Mouse (Mus musculus) spleen, adult 18-20 months (tissue): ENCODE measurements at regions not wholly inside any gene's neighbourhood (a gene's known extent, or its start where the extent isn't known, plus 50 kb on each side); places are given as distances from the start of the nearest gene placed in this dataset.

Source experiments
- DNase-seq, 2 experiments: peaks; one replicate each; pipeline ENCODE4 v3.0.0; 2022; ENCODE audit warnings: mixed read lengths in 2 of 2

- DNase-seq = no peak
Observed at GRCm38 (mm10) chr11:31531416-31531815, 140.3 kb downstream of the Bod1 start.

- DNase-seq = no peak
Observed at GRCm38 (mm10) chr11:31530851-31531250, 140.8 kb downstream of the Bod1 start.

DNA sequence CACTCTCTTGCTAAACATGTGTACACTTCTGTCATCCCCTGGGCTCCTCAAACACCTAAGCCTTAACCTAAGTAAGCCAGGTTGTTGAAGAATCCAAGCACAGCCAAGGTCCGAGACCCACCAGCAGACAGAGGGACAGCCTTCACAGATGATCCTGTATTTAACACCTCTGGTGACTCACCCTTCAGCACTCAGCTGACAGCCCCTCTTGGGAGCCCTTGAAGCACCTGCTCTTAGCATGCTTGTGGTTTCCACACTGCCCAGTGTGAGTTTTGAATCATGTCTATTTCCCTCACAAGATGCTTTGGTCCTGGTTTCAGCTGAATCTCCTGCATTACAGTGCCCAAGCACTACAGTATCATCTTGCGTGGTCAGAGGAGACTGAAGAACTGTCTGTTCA lies 142.0 kb downstream of the Bod1 start:
- no peak for DNase-seq

DNA sequence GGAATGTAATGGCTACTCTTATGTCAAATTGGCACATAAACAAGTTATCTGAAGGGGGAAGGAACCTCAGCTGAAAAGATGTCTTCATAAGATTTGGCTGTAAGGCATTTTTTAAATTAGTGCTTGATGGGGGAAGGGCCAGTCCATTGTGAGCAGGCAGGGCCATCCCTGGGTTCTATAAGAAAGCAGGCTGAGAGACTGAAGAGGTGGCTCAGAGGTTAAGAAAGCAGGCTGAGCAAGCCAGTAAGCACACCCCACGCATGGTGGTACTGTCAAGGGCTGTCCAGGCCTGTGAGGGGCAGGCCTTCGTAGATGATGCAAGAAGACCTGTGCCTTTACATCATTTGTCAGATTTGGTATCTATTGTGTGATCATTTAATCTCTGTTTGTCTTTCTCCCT lies 147.0 kb downstream of the Bod1 start:
- no peak for DNase-seq

GRCm38 (mm10) chr11:31524065-31524618 lies 147.5 kb downstream of the Bod1 start:
- no peak for DNase-seq

DNA sequence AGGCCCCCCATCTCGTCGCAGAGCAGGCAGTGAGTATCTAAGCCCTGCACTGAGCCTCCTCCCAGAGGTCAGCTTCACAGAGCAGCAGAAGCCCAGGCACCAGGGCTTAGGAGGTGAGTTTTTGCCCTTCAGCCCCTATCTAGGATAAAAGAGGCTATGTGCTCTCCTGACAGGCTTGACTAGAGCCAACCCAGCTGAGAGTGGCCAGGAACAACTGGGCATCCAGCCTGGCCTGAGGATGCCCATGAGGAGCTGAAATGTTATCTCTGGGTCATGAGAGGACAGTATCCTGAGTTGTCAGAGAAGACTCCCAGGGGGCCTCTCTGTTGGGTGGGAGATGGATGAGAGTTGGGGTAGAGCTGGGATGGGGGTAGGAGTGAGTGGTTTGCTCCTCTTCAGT lies 149.6 kb downstream of the Bod1 start:
- DNase-seq = no peak

DNA sequence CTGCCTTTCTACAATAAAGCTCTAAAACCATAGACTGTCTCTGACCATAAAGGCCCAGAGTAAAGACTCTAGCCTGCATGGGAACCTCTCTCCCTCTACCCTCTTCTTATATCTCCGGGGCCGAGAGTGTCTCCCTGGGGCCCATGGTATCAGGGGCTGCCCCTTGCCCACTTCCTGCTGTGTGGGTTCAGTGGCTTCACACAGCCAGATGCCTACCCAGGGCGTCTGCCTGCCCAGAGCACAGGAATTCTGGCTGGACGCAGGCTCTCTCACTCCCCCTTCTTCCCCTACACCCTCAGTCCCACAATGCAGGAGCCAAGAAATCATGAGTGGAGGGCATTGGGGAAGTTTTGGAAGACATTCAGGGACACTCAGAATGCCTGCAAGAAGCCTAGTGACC lies 150.8 kb downstream of the Bod1 start:
- DNase-seq = no peak

GRCm38 (mm10) chr11:31503239-31503916 lies 133.5 kb upstream of the Stc2 start:
- no peak for DNase-seq

GRCm38 (mm10) chr11:31485429-31485828 lies 115.6 kb upstream of the Stc2 start:
- DNase-seq = no peak

GRCm38 (mm10) chr11:31481057-31481340 lies 111.1 kb upstream of the Stc2 start:
- no peak for DNase-seq

DNA sequence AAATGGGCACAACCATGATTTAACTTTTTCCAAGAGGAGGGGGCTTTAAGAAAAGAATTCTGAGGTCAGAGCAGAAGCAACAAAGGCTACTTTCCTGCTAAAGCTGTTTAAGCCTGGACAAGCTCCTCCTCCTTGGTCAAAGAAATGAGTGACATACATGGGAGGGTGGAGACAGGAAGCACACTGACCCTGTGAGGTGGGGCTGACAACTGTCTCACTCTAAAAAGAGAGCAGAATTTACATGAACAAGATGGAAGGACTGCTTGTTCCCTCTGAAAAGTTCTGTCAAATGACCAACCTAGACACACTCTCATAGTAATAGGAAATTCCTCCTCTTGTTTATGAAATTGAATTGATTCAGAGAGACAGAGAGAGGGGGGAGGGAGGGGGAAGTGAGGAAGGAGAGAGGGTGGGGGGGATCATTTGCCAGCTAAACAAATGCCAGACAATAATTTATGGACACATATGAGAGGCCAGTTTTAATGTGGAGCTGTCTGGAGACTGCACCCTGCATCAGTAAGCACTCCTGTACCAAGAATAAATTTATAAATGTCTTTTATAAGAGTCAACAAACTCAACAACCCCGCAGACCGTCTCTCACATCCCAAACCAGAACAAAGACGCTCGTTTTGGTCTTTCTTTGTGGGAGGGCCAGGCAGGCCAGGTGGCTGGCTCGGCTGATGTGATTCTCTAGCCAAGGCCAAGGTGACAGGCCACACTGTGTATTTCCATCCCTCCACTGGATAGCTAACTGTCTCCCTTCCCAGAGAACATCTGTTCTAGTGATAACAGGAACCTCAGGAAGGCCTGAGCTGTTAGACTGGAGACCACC lies 110.6 kb upstream of the Stc2 start:
- DNase-seq = no peak

DNA sequence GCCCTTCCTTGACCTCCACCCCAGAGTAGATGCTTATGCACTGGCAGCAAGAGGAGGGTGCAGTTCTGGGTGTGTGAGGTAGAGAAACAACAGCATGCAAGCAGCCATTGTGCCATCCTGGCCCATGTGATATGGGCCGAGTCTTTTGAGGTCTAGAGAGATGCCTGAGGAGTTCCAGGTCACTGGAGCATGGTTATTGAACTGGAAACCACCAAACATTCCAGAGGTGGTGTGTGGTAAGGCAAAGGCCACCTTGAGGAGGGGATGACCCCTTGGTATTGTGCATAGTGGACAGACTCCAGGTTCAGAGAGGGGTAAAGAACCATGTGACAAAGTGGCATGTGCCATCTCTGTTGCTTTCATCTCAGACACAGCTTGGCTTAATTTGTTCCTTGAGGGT lies 107.9 kb upstream of the Stc2 start:
- no peak for DNase-seq

GRCm38 (mm10) chr11:31477104-31477503 lies 107.2 kb upstream of the Stc2 start:
- no peak for DNase-seq

GRCm38 (mm10) chr11:31473017-31473416 lies 103.1 kb upstream of the Stc2 start:
- DNase-seq = no peak

DNA sequence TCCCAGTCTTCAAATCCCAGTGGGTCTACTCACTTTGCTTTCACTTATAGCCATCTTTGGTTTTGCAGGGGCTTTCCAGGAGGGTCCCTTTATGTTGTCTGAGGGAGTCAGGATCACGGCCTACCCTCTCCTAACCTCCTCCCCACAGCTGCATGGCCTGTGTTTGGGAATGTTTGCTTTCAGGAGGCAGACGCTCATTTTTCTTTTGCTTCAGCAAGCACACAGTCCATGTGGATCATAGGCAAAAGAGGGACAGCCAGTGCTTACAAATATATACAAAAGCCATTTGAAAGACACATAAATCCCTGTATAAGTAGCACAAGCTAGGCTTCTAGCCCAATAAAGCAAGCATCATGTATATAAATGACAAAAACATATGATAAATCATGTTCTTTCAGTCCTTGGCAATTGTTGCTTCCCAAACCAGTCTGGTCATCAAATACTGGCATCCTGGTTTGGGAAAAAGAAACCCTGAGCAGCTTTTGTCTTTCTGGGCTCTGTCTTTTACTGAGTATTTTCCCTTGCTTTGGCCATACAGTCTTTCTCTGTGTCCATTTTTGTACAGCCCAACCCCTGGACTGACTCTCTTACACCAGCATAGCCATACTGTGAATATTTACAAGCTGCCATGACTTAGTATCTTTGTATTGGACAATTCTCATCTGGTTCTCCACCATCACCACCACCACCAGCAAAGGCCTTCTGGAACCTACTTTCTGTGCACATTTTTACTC lies 101.0 kb upstream of the Stc2 start:
- DNase-seq = no peak

- no peak for DNase-seq
Observed at GRCm38 (mm10) chr11:31464844-31465243, 95.0 kb upstream of the Stc2 start.

DNA sequence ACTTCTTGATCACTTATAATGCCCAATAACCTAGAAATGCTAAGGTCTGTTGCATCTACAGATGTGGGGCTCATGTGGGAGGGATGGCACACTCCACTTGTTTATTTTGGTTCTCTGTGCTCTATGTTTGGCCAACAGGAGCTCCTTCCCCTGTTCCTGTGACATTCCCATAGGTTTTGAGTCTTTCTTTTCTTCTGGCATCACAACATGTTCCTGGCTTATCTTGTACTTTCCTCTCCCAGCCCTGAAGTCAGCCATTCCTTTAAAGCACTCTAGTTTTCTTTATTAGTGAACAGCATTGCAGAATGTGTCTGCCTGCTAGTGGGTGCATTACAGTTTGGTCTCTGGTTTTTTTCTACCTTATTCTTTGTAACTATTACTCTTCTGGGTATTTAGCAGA lies 92.6 kb upstream of the Stc2 start:
- DNase-seq = no peak

GRCm38 (mm10) chr11:31461824-31462223 lies 92.0 kb upstream of the Stc2 start:
- no peak for DNase-seq

GRCm38 (mm10) chr11:31461348-31461747 lies 91.5 kb upstream of the Stc2 start:
- DNase-seq = no peak

DNA sequence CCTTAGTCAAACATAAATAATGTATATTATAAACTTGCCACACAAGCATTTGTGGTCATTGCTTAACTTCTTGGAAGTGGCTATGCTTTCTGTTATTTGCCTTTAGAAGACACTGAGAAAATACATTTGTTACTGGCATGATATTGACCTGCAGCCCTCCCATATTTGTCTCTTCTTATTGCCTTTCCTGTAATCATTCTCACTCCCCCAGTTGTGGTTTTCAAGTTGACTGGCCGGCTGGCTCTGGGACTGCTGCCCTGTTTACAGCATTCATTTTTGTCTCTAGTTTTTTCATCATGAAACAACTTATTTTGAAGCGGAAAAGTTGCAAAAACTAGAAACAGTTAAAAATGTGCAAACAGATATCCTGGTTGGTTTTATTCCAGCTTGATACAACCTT lies 57.5 kb upstream of the Stc2 start:
- DNase-seq = no peak
